Mouse (Mus musculus): Measurements from ENCODE around the gene Ccdc110. TPM values are rescaled to one million over a fixed set of nuclear protein-coding genes. Genes with fewer than 3 reads are reported as not detected.

The Ccdc110 gene
- polyA plus RNA-seq, 1 experiment from 2014 or later = 0.12 TPM

DNA sequence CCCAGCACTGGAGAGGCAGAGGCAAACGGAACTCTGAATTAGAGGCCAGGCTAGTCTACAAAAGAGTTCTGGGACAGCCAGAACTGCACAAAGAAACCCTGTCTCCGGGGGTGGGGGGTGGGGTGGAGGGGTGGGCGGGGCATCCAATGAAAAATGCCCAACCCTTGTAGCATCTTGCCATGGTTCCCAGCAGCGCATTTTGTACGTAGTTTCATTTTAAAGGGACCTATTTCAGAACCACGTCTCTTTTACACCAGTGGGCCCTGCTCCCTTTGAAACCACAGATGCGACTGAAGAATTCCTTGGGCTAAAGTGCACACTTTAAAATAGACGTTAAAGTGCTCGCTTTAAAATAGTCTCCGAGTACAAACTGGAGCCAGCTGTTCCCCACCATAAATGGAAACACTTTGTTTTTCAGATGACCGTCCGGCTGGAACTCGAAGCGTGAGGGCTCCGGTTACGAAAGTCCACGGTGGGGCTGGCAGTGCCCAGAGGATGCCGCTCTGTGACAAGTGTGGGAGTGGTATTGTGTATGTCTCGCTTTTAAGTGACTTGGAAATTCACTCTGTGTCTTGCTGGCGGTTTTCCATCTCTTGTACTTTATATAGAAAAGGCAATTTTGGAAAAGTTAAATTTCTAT, 17.3 kb upstream of the Ccdc110 start:
- Histone ChIP-seq H3K9ac (no peak overlapping the region), H3K27me3 (replicated peaks) (no peaks in the 10 kb centered on the region), H3K27ac (no peak overlapping the region), H3K36me3 (replicated peaks) (no peaks in the 10 kb centered on the region), H3K4me1 (no peaks in the 10 kb centered on the region), H3K4me3 (no peak overlapping the region), H3K4me2 (no peak overlapping the region), H3K9me3 (no peaks in the 10 kb centered on the region)
- 79% methylated on average over 20 of the region's 20 CpGs for WGBS
- ATAC-seq (replicated peaks) = no peak

DNA sequence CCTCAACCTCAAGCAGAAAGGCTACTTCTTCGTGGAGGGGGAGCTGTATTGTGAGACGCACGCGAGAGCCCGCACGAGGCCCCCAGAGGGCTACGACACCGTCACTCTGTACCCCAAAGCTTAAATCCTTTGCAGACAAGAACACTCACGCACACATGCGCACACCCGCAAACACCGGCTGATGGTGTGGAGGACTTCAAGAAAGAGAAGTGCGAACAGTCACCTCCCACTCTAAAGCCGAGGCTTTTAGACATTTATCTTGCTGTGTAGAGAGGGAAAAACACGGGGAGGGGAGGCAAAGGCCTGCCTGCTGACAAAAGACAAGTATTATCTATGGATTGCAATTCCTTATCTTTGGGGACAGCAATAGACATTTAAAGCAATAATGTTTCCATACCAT, 15.5 kb upstream of the Ccdc110 start:
- Histone ChIP-seq H3K27me3 (replicated peaks) (no peaks in the 10 kb centered on the region), H3K27ac (no peak overlapping the region), H3K4me1 (no peaks in the 10 kb centered on the region), H3K9ac (no peak overlapping the region), H3K4me3 (no peak overlapping the region), H3K36me3 (replicated peaks) (no peaks in the 10 kb centered on the region), H3K4me2 (no peak overlapping the region), H3K9me3 (no peaks in the 10 kb centered on the region)
- WGBS = 83% methylated on average over 15 of the region's 15 CpGs
- no peak for ATAC-seq (replicated peaks)

DNA sequence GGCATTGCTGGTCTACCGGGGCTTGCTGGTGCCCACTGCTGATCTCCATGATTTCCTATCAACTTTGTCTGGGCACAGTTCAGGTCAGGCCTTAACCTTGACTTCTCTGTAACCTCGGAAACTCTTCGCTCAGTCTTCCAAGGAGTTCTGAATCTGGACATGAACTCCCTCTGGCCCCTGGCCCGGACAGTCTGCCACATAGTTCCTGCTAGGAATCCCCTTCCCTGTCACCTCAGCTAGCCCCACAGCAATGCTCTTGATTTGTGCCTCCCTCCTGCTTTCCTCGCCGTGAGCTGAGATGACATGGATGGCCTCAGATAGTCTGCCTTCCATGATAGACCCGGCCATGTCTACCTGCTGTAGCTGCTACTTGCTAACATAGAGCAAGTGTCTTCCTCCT, 14.0 kb upstream of the Ccdc110 start:
- no peak for ATAC-seq (replicated peaks)
- Histone ChIP-seq H3K4me3 (no peak overlapping the region), H3K9ac (no peak overlapping the region), H3K27ac (no peak overlapping the region), H3K9me3 (no peaks in the 10 kb centered on the region), H3K27me3 (replicated peaks) (no peaks in the 10 kb centered on the region), H3K4me2 (no peak overlapping the region), H3K36me3 (replicated peaks) (no peaks in the 10 kb centered on the region), H3K4me1 (no peaks in the 10 kb centered on the region)
- 91% methylated on average over 7 of the region's 7 CpGs for WGBS

DNA sequence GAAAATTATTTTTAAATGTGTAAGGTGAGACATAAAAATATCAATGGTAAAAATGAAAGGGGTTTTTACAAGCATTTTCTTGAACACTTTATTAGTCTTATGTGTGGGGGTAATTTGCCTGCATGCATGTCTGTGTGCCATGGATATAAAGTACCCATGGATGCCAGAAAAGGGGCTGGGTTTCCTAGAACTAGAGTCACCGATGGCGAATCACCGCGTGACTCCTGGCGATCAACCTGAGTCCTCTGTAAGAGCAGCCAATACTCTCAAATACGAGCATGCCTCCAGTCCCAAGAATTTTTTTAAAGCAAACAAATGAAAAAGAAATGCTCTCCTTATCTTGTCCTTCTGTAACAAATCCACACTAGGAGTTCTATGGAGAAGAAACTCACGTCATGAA, 12.3 kb upstream of the Ccdc110 start:
- ATAC-seq (replicated peaks) = no peak
- H3K9me3 ChIP-seq = no peaks in the 10 kb centered on the region
- H3K4me2 ChIP-seq = no peak overlapping the region
- H3K4me3 ChIP-seq = no peak overlapping the region
- H3K36me3 ChIP-seq (replicated peaks) = no peaks in the 10 kb centered on the region
- 96% methylated on average over 7 of the region's 7 CpGs for WGBS
- H3K9ac ChIP-seq = no peak overlapping the region
- H3K27ac ChIP-seq = no peak overlapping the region
- no peaks in the 10 kb centered on the region for H3K27me3 ChIP-seq (replicated peaks)
- no peaks in the 10 kb centered on the region for H3K4me1 ChIP-seq

DNA sequence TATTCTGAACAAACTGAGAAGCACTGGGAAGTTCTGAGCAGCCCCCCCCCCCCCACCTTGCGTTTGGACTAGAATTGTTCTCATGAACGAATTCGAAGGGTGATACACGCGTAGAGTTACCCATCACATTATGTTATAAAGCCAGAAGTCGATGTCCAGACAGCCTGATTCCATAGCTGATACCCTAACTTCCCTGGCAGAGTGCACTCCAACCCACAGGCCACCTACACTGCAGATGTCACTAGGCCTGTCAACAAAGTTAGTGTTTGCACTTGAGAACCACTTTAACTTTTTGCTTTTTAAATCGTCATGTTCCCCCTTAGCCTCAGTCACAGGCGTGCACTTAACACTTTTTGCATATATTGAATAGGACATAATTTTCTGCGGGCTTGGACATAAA, 2.6 kb downstream of the Ccdc110 start:
- no peak for ATAC-seq (replicated peaks)
- no peak overlapping the region for H3K4me3 ChIP-seq
- H3K27me3 ChIP-seq (replicated peaks) = no peaks in the 10 kb centered on the region
- H3K9ac ChIP-seq = no peak overlapping the region
- peaks cover 6% of the 10 kb centered on the region; the same call in 1 of the 2 replicates for H3K4me1 ChIP-seq
- no peak overlapping the region for H3K4me2 ChIP-seq
- no peaks in the 10 kb centered on the region for H3K36me3 ChIP-seq (replicated peaks)
- H3K9me3 ChIP-seq = no peaks in the 10 kb centered on the region
- H3K27ac ChIP-seq = no peak overlapping the region
- 89% methylated on average over 9 of the region's 9 CpGs for WGBS

DNA sequence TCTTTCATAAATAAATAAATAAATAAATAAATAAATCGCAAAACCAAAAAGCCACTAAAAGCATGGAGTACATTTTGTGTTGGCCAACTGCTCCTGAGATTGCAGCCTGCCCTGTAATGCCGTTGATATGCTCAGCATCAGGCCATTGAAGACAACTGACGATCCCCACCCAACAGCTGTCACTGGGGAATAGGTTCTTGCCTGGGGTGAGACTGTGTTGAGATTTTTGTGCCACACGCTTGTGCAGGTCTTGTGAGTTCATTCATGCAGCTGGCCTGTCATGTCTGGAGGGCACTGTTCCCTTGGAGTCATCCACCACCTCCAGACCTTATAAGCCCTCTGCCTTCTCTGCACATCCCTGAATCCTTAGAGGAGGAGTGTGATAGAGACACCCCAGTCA, 11.9 kb downstream of the Ccdc110 start:
- Histone ChIP-seq H3K4me2 (no peak overlapping the region), H3K27ac (no peak overlapping the region), H3K36me3 (replicated peaks) (no peaks in the 10 kb centered on the region), H3K9ac (no peak overlapping the region), H3K4me1 (no peaks in the 10 kb centered on the region), H3K9me3 (no peaks in the 10 kb centered on the region), H3K27me3 (replicated peaks) (no peaks in the 10 kb centered on the region), H3K4me3 (no peak overlapping the region)
- 89% methylated on average over 4 of the region's 4 CpGs for WGBS
- ATAC-seq (replicated peaks) = no peak

DNA sequence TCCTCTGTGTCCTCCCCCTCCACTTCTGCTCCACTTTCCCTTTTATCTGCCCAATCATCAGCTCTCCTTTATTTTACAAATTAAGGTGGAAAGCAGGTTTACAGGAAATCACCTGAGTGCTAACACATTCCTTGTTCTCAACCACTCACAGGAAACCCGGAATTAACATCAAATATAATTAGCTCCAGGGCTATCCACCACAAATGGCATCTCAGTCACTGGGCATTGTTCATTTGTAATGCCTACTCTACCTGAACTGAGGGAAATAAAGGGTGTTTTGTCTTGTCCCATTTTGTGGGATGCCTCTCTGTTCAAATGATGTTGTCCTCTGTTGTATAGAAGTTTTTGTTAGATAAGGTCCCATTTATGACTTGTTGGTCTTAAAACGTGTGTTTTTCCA, 16.2 kb downstream of the Ccdc110 start:
- ATAC-seq (replicated peaks) = no peak
- no peaks in the 10 kb centered on the region for H3K36me3 ChIP-seq (replicated peaks)
- WGBS = 53% methylated on average over 2 of the region's 2 CpGs

DNA sequence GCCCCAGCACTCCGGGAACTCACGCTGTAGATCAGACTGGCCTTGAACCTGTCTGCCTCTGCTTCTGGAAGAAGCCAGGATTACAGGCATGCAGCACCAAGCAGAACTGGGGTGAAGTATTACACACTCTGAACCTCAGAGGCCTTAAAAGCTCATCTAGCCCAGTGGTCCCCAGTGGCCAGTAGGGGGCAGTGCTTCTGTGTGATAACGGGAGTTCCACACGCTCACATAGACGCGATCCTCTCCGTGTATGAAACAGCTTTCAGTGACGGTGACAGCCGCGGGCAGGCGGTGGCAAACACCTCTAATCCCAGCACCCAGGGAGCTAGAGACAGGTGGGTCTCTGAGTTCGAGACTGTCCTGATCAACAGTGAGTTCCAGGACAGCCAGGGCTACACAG, 36.5 kb downstream of the Ccdc110 start:
- WGBS = 95% methylated on average over 12 of the region's 12 CpGs
- no peaks in the 10 kb centered on the region for H3K36me3 ChIP-seq (replicated peaks)
- H3K27me3 ChIP-seq (replicated peaks) = no peaks in the 10 kb centered on the region
- H3K4me2 ChIP-seq = no peak overlapping the region
- no peak overlapping the region for H3K4me3 ChIP-seq
- ATAC-seq (replicated peaks) = no peak
- H3K4me1 ChIP-seq = peaks cover 9% of the 10 kb centered on the region
- H3K27ac ChIP-seq = no peak overlapping the region
- H3K9me3 ChIP-seq = no peaks in the 10 kb centered on the region
- H3K9ac ChIP-seq = no peak overlapping the region

More for the DNA sequence above, 16.2 kb downstream of the Ccdc110 start:
- H3K9ac ChIP-seq = no peak overlapping the region
- H3K27me3 ChIP-seq (replicated peaks) = no peaks in the 10 kb centered on the region
- no peaks in the 10 kb centered on the region for H3K9me3 ChIP-seq
- H3K4me1 ChIP-seq = no peaks in the 10 kb centered on the region
- no peak overlapping the region for H3K4me2 ChIP-seq
- H3K27ac ChIP-seq = no peak overlapping the region
- H3K4me3 ChIP-seq = no peak overlapping the region

DNA sequence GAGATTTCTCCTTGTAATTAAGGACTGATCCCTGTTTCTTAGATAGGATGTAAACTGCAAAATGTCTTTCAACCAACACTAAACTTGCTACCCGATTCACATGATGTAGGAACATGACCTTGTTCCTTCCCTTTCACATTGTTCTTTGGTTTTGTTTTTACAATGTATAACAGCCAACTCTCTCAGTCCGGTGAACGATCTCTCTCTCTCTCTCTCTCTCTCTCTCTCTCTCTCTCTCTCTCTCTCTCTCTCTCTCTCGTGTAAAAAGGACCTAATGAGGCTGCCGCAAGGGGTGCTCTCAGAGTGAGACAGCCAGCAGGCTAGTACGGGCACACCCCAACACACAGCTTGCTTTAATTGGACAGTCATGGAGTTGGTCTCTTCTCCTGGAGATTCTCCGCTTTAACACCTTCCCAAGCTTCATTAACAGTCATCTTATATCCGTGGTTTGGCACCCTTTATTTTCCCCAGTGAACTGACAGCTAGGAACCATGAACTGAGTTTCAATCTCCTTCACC, 39.6 kb downstream of the Ccdc110 start:
- no peak overlapping the region for H3K4me3 ChIP-seq
- H3K9me3 ChIP-seq = no peaks in the 10 kb centered on the region
- 76% methylated on average over 8 of the region's 8 CpGs for WGBS
- ATAC-seq (replicated peaks) = no peak
- peaks cover 14% of the 10 kb centered on the region for H3K4me1 ChIP-seq
- H3K36me3 ChIP-seq (replicated peaks) = no peaks in the 10 kb centered on the region; the same call in 1 of the 2 replicates
- H3K27me3 ChIP-seq (replicated peaks) = no peaks in the 10 kb centered on the region
- H3K27ac ChIP-seq = no peak overlapping the region
- no peak overlapping the region for H3K9ac ChIP-seq
- H3K4me2 ChIP-seq = no peak overlapping the region

DNA sequence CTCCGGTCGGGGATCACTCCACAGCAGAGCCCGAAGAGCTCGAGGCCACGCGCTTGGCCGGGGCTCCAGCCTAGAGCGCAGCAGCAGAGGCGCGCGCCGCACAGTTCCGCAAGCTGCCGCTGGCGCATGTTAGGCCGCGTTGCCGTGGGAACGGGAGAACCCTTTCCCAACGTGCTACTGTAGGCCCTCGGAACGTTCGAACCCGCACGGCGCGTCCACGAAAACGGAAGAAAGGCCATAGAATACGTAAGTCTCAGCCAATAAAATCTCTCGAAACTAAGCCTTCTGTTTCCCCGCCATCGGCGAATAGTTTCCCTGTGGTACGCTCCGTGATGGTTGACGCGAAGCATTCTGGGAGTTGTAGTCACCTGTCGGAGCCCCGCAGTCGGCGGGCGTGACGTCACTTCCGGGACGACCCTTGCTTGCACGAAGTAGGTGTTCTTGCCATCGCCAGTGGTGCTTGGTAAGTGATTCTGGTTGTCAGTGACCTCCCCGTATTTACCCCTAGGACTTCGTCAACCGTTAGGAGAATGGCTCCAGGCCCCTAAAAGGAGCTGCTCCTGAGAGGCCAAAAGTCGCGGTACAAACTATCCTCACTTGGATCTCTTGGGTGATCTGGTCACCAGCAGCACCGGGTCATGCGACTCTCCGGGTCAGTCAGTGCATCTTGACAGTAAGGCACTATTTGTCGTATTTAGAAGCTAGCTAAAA, 40.9 kb downstream of the Ccdc110 start, which contains the start of the genes 1700029J07Rik and Ufsp2:
Gene 1700029J07Rik (minus strand): TSS at position 127 of the 711 bp plus-strand sequence.
Gene Ufsp2 (plus strand): TSS at position 403 of the 711 bp plus-strand sequence.
- Histone ChIP-seq H3K4me2 (peak within 1 kb of the TSS; percentile 70), H3K9me3 (no peaks in the 10 kb centered on the region), H3K27ac (peak within 1 kb of the TSS; percentile 87), H3K27me3 (replicated peaks) (no peaks in the 10 kb centered on the region), H3K36me3 (replicated peaks) (no peaks in the 10 kb centered on the region; the same call in 1 of the 2 replicates), H3K9ac (peak within 1 kb of the TSS; percentile 73), H3K4me3 (peak within 1 kb of the TSS; percentile 54), H3K4me1 (peaks cover 14% of the 10 kb centered on the region)
- WGBS = under 1% methylated on average over 57 of the region's 57 CpGs
- ATAC-seq (replicated peaks) = peak; percentile 99

DNA sequence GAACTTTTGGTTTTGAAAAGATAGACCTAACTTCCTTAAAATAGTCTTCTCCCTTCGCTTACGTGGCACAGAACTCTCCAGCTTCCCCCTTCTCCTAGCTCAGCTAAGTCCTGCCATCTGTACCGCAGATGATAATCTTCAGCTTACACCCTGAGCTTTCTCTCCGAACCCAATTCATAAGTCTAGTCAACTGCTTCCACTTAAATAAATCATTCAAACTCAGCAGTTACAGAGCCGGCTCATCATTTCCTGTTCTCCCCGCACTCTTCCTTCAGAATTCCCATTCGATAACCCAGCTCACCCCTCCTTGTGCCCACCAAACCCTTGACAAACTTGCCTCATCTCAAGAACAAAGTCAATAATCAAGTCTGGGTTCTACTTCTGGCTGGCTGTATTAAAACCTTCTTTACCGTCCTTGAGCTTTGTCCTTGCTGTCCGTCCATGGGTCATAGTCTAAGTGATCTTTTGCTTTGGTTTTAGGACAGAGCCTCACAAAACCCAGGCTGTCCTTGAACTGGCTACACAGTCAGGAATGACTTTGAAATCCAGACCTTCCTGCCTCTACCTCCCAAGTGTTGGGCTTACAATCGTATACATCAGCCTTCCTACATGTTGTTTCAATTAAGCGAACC, 41.5 kb downstream of the Ccdc110 start:
- H3K27me3 ChIP-seq (replicated peaks) = no peaks in the 10 kb centered on the region
- peak overlapping the region; percentile 51 for H3K9ac ChIP-seq
- peak overlapping the region; percentile 70 for H3K4me2 ChIP-seq
- no peaks in the 10 kb centered on the region; the same call in 1 of the 2 replicates for H3K36me3 ChIP-seq (replicated peaks)
- WGBS = 66% methylated on average over 11 of the region's 11 CpGs
- H3K4me3 ChIP-seq = peak overlapping the region; percentile 54
- peaks cover 14% of the 10 kb centered on the region for H3K4me1 ChIP-seq
- H3K27ac ChIP-seq = 0 out of 2 replicates have a peak overlapping the region, but pooled peaks have one; percentile 16
- ATAC-seq (replicated peaks) = peak; percentile 18
- H3K9me3 ChIP-seq = no peaks in the 10 kb centered on the region

DNA sequence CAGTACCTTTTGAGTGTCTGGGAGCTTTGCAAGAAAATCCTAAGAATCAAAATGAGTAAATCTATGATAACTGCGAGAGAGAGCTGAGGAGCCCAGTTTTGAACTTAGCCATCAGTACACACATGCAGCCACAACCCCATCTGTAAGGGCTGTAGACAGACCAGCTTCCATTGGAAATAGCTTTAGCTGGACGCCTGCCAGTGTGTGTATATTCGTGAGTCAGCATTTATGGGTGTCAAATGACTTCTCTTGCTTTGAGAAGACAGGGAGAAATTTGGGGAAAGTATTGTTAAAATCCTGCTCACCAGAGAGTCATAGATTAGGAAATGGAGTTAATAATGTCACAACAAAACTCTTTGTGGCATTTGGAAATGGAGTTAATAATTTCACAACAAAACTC, 52.2 kb downstream of the Ccdc110 start:
- Histone ChIP-seq H3K27me3 (replicated peaks) (no peaks in the 10 kb centered on the region), H3K4me2 (no peak overlapping the region), H3K4me1 (no peaks in the 10 kb centered on the region), H3K36me3 (replicated peaks) (peaks cover 15% of the 10 kb centered on the region), H3K9me3 (no peaks in the 10 kb centered on the region), H3K4me3 (no peak overlapping the region), H3K9ac (no peak overlapping the region), H3K27ac (no peak overlapping the region)
- 86% methylated on average over 3 of the region's 3 CpGs for WGBS
- no peak for ATAC-seq (replicated peaks)

All from midbrain, embryonic 15.5 days (tissue).